Mouse (Mus musculus): ENCODE measurements around the gene Dhx32. TPM values are rescaled to one million over a fixed set of nuclear protein-coding genes. Genes with fewer than 3 reads are reported as not detected.
"Not testable (repeated sequence)": the region's sequence is repeated elsewhere in the genome, so short reads cannot be mapped to it uniquely, and the experiment has no call there.

Dhx32 gene
- total and polyA plus RNA-seq, 3 experiments = 21.9 to 71.2 (median 56.8) TPM

DNA sequence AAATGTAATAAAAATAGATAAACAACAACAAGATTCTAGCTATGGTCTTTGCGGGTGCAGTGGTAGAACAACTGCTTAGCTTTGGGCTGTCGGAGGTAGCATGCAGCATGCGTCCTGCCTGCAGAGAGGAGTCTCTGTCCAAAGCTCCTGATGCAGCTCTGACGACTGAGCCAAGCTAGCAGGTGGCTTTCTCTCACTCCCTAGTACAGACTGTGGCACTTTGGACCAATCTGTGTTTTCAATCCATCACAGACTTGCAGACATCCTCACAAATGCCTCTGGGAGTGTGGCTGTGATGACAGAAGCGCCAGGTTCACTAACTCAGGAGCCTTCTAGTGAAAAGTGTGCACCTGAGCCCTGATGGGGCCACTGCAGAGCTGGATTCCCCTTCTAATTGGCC is 53.2 kb downstream of the Dhx32 start:
- no peak for DNase-seq

DNA sequence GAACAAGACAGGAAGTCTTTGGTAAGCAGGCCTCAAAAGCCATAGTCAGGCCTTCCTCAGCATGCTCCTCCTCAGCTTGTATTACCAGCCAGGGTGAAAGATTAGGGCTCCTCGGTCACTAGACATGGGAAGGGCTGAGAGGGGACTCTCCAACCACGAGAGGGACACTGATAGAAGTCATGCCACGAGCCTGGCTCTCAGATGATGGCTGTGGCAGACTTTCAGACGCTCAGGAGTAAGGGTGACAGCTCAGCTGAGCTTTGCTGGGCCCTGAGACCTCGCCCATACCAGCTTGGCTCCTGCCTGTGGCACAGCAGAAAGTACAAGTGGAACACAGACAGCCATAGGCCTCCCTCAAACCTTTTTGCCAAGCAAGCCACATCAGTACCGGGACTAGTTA is 55.5 kb downstream of the Dhx32 start:
- no peak for DNase-seq

DNA sequence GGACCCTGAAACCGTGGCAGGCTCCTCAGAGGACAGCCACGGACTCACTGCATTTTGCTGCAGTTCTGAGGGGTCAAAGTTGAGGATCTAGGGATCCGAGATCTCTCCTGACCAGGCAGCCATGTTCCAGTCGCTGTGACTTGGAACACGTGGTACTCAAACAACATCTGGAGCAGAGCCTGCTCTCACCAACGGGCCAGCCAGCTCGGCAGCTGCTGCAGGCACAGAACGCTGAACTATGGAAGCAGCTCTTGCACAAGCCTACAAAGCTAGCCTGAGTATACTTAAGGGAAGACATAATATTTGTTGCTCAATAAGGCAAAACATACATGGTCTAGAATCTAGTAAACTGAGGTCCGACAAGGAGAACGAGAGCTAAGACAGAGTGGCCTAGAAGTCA is 57.0 kb downstream of the Dhx32 start:
- no peak for DNase-seq

DNA sequence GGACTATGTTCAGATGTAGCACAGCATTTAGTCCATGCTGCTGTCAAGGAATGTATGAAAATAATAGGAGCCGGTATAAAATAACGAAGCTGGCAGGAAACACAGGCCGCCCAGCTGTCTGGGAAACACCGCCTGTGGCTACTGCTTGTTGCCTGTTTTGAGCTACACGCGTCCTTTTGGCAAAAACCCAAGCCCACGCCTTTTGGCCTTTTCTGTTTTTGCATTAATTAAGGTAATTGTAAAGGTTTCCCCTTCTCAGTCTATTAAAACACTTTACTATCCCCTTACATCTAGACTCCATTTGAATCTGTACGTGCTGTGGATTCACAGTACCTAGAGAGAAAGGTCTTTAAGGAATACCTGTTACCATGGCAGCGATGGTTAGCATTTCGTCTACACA is 57.7 kb downstream of the Dhx32 start:
- DNase-seq = no peak

DNA sequence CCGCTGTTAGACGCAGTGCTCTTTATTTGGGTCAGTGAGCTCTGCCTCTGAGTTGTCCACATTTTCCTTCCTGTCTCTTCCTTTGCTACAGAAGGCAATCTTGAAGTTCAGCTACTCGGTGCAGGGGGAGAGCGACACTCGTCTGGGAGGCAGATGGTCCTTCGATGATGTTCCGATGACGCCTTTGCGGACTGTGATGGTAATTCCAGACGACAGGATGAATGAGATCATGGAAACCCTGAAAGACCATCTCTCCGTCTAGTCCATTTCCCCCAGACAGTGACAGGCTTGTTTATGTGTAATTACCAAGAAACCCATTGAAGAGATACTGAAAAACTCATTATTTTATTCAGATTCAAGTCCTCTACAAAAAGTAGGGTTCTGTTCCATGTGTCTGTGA is 61.9 kb downstream of the Dhx32 start:
- DNase-seq = no peak

DNA sequence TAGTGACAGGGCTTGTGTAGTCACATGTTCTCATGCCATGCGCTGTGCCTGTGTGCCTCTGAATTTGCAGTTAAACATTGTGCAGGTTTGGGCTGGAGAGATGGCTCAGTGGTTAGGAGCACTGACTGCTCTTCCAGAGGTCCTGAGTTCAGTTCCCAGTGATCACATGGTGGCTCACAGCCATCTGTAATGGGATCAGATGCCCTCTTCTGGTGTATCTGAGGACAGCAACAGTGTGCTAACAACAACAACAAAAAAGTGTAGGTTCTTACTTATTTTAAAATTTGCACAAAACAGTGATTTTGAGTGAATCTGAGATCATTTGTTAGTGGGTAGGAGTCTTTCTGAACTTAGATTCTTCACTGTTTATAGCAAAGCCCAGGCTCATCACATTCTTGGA is 63.9 kb downstream of the Dhx32 start:
- DNase-seq = no peak

DNA sequence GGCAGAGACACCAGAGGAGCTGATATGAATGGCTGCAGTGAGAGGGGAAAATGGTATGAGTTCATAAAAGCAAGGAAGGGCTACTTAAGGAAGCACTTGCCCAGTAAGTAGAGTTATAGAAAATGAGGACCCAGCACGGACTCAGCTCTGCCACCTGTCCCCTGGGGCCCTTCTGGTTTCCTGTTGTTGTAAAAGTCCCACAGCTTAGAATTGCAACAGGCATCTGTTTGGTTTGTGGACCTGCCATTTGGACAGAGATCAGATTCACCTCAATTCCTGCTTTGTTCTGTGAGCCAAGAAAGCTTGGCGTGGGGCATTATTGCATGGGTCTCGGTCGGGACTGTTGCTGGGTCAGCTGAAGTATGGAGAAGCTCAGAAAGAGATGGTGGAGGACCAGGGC is 67.1 kb downstream of the Dhx32 start:
- peak; percentile 32 for DNase-seq

DNA sequence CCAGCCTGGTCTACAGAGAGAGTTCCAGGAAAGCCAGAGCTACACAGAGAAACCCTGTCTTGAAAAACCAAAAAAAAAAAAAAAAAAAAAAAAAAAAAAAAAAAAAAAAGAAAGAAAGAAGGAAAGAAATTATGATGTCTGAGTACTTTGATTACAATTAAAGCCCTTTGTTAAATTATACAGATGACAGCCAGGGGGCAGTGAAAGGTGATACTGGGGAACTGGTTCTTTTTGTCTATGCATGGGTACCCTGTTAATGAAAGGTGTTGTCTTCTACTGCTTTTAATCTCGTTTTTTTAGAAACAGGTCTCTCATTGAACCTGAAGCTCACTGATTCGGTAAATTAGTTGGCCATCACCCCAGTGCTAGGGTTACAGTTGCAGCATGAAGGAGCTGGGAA is 75.2 kb downstream of the Dhx32 start:
- DNase-seq = no peak

DNA sequence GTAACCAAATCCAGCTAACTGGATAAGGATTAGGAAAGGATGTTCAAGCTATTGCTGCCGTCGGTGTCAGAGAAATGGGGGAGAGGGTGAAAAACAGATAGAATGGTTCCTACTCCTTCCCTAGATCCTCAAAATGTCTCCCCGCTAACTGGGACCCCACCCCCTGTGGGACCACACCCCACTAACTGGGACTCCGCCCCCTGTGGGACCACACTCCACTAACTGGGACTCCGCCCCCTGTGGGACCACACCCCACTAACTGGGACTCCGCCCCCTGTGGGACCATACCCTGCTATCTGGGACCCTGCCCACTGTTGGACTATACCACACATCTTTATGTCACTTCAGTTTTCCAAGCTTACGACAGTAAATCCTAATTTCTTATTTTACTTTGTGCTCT is 78.6 kb downstream of the Dhx32 start:
- no peak for DNase-seq

DNA sequence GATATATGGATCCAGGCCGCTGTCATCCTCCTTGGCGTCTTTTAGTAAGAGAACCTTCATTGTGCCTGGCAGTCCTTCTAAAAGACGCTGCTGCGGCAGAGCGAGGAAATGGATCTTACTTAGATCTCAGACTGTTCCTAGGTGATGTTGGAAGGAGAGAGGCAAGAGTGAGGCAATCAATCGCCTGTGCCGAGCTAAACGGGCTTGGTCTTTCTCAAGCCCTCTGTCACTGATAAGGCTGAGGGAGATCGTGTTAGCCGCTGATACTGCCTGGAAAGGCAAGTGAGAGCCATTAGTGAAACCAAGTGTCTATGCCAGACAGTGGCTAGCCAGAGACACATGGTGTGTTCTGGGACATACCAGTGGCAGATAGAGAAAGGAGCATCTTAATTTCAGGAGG is 80.2 kb downstream of the Dhx32 start:
- DNase-seq = no peak

DNA sequence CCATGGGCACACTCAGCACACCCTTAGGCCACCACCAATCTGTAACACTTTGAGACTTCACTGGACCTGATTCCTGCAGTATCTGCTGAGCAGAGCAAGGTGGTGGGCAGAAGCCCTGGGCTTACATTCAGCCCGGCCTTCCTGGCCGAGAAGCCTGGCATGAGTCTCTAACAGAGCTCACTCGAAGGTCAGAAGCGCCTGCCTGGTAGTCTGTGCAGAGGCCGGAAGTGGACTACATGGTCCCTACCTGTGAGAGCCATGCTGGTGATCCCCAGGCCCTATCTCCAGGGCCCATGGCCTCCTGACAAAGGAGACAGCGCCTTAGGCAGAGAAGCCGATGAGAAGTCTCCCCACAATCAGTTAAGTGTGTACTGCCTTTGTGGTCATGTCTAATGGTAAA is 81.2 kb downstream of the Dhx32 start:
- no peak for DNase-seq

DNA sequence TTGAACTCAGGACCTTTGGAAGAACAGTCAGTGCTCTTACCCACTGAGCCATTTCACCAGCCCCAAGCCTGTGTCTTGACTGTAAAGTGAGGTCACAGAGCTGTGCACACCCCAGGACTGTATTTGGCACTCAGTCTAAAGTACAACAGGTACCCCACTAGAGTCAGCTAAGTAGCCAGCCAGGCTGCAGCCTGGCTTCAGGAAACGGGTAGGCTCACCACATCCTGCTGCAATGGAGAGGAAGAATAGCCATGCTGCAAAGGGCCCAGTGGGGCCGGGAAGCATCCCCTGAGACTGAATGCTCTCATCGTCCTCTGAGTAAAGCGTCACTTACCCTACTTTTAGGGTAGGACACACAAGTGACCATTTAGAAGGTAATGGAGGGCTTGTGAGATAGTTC is 82.6 kb downstream of the Dhx32 start:
- DNase-seq = no peak

DNA sequence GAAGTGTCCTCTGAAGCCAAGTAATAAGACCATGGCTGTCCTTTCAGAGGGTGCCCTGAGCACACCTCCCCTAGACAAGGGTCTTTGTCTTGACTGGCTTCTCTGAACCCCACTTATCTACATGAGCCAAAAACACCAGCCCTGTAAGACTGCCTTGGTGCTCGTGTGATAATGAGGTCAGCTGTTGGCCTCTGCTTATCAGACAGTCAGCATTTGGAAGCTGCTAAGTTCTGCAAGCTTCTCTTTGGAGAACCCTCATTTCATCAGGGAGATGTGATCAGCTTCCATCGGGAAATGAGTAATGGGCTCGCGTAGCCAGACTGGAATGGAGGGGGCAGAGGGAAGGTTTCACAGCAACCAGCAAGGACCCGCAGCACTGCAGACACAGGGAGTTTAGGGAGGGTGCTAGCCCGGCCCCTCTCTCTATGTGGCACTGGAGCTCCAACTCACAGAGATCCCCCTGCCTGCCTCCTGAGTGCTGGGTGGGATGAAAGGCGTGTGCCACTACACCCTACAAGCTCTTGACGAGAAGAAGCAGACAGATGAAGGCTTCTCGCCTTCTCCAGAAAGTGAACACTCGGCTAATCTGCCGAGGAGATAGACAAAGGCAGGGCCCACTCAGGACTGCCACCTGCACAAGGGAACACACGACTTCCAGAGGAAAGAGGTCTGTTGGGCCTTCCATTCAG is 84.4 kb downstream of the Dhx32 start:
- no peak for DNase-seq

DNA sequence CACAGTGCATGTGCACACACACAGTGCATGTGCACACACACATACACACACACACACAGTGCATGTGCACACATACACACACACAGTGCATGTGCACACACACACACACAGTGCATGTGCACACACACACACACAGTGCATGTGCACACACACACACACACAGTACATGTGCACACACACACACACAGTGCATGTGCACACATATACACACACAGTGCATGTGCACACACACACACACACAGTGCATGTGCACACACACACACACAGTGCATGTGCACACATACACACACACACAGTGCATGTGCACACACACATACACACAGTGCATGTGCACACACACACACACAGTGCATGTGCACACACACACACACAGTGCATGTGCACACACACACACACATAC is 96.9 kb downstream of the Dhx32 start:
- DNase-seq = not testable (repeated sequence)

DNA sequence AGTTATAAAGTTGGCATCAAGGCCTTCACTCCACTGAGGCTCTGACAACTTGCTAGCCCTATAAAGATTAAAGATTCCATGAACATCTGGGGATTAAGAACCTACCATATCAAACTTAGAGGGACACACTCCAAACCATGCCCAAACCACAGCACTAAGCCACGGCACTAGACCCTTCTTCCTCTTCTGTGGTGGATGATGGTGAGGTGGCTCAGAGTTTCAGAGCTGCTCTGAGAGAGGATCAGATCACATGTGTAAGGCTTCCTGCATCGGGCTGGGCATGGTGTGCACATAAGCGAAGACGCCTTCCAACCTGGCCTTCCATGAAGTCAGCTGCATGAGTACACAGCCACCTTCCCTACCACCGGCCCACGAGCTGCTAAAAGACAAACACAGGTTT is 97.8 kb downstream of the Dhx32 start:
- no peak for DNase-seq

DNA sequence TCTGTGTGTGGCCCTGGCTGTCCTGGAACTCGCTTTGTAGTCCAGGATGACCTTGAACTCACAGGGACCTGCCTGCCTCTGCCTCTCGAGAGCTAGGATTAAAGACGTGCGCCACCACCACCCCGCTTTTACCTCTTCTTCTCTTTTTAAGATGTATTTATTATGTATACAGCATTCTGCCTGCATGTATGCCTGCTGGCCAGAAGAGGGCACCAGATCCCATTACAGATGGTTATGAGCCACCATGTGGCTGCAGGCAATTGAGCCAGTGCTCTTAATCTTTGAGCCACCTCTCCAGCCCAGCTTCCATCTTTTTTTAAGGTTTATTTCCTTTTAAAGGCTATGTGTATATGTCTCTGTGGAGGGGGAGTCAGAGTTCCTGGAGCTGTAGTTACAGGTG is 98.4 kb downstream of the Dhx32 start:
- no peak for DNase-seq

DNA sequence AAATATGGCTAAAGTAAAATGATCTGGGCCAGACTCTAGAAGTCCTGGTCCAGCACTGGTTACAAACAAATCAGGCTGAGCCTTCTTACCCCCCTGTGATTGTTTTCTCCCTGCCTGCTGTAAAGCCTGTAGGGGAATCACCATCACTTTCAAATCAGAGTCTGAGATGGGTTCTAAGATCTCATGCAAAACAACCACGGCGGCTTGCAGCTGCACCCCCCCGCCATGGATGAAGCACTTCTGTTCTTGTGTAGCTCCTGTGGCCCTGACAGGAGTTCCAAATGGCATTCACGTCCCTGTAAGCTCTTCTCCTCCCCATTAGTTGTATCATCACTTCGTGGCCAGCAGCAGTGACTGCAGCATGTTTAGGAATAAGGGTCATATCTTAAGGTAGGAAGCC is 98.9 kb downstream of the Dhx32 start:
- DNase-seq = no peak

DNA sequence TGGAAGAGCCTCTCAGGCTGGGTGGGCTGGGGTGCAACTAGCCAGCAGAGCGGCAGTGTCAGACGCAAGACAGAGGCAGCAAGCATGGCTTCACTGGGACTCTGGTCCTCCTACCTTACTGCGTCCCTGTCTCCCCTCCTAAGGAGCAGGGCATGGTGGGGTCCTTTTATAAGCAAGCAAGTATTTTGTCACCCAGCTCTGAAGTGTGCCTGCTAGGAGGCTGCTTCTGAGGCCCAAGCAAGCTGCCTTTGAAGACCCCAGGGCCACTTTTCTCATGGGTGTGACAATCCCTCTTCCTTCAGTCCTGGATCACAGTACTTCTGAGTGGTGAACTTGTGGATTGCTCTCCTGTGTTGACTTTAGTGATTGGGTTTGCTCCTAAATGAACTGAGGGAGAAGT is 102.6 kb downstream of the Dhx32 start, which contains the start of gene Mmp21:
Mmp21 (minus strand) TSS at position 101 of the 400 bp plus-strand sequence.
- no peak for DNase-seq

DNA sequence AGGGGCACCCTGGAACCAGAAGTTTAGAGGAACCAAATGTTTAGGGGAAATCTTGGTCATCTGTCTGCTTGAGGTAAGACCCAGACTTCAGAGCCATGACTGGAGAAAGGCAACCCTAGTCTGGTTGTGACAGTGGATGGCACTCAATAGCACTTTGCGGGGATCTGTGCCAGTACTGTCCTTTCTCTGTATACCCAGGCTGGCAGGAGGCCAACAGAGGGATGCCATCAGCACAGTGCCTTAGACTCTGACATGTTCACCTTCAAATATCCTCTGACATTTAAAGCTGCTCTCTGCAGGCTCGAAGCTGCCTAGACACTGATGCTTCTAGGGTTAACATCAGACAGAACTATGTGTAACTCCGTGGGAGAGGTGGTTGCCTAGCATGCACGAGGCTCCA is 103.1 kb downstream of the Dhx32 start:
- DNase-seq = peak; percentile 15

DNA sequence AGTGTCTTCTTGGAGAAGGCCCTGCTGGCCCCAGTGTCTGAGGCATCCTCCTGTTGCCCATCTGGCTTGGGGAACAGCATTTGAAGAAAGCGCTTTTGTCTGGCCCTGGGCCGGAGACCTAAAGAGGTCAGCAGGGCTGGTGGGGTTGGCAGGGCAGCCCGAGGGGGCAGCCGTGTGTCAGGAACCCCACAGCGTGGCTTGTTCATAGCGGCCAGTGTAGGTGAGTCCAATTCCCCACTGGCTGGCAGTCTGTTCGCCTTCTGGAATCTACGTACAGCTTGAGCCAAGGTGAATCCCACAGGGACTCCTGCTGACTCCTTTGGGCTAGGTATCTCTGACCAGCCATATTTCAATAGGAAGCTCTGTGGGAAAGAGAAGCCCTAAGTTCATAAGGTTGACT is 103.8 kb downstream of the Dhx32 start:
- no peak for DNase-seq

DNA sequence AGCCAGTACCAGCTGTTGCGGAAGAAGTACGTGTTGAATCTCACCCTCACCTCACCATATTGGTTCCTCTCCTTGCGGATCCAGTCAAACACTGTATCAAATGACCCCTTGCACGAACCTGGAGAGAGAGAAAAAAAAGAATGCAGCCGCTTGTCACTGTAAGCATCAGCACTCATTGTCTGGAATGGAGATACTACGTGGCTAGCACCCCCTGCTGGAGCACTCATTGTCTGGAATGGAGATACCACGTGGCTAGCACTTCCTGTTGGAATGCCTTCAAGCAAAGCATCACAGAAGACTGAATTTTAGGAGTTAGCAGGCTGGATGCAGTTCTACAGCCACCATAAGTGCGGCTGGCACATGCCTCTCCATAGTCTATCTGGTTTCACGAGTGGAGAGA is 106.5 kb downstream of the Dhx32 start:
- no peak for DNase-seq
